Mouse (Mus musculus) gastrocnemius, postnatal 10 days (tissue): ENCODE measurements around the gene Prkca. TPM values are rescaled to one million over a fixed set of nuclear protein-coding genes. Genes with fewer than 3 reads are reported as not detected.

Experiments
- DNase-seq: peaks from one replicate; pipeline ENCODE4 v3.0.0; 2021; ENCODE audit warnings: mixed read lengths
- total RNA-seq, 2 experiments: library from RNA; stranded (reverse); gene quantifications; 2 replicates each; pipeline ENCODE4 v1.2.3; 2021

The Prkca gene
- total RNA-seq, 2 experiments from 2014 or later = 47.6 to 51.0 TPM

DNA sequence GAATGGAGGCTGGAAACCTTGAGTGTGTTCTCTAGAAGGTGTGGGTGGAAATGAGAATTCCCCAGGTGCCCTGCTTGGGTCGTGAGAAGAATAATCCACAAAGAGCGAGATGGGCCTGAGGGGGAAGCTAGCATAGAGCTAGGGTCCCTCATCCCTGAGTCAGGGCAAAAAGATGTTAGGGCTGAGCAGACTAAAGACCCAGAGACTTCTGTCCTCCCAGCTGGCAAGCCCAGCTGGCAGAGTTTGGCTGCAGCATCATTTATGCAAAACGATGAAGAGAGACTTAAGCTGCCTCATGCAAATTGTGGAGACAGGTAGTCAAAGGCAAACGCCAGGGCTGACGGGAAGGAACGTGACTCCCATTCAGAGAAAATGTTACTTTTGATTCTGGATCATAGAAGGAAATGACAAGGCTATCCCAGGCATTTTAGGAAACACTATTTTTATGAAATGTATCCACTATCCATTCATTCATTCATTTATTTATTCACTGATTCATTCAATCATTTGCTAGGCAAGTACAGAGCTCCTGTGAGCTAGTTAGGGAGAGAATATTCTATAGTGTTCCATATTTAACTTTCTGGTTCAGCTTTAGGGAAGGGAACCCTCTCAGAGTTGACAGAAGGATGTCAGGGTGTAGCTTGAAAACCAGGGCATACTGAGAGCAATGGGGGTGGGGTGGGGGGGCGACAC is 139.4 kb downstream of the Prkca start:
- no peak for DNase-seq

DNA sequence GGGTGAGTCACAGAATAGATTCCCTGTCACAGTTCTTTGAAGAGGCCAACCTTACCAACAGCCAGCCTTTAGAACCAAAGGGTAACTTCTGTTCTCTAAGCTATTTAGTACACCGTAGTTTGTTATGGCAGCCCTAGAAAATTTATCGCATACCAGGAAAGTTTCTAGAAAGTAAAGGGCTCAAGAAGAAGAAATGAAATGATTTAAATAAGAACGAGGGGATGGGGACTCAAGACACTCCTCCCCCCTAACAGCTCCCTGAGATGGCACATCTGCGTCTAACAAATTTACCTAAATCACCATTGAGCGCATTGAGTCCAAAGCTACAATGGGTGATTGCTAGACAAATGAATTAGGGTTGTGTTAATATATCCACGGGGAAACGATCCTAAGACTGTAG is 140.9 kb downstream of the Prkca start:
- DNase-seq = no peak

DNA sequence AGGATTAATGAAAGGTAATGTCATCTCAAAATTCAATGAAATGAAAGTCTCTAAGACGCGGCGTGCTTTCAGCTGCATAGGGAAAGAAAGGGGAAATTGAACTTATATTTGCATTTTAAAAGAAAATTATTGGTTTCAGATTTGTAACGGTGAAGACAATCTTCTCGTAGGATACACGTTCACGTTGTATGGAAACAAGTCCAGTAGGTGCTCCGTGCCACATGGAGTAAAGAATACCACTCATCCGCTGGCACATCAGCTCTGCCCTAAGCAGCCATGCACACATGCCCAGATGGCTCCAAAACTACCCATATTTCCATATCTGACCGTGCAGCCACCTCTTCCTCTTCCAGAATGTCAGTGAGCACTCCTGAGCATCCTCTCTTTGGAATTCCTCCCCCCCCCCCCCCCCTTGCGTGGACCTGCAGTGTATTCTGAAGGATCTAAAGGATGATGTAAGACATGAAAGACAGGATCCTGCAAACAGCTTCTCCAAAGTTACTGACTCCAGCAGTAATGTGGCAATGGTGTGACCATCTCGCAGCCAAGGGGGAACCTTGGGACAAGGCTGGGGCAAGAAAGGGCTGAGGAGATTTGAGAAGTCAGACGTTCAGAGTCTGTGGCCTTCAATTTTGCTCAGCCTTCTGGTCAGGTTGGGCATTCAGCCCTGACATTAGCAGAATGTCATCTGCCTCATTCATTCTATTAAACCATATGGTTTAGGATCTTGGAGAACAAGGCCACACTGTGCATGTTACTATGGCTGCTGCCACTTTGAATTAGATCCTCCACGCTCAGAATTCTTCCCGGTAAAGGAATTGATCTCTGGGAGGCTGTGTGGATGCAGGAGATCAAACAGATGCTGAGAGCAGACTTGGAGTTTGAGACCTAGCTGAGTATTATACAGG is 142.8 kb downstream of the Prkca start:
- no peak for DNase-seq

DNA sequence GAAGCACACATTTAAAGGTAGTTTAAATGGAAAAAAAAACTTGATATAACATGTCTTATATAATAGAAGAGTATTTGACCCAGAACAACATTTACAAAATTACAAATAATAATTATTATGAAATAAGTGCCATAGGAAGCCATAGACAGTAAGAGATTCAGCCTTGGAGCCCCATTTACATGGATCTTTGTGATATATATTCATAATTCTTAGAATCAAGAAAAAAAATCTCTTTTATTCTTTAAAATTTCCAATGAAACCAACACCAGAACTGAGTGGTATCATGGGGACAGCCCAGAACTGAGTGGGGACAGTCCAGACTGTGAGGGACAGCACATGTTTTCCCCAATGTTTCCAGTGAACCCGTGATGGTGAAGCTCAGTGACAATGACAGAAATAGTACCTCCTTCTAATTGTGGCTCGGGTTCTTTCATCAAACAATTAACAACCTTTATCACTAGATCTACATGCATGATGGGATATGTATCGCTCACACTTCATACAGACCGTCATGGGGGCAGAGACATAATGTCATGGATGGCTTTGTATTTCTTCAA is 144.2 kb downstream of the Prkca start:
- no peak for DNase-seq

DNA sequence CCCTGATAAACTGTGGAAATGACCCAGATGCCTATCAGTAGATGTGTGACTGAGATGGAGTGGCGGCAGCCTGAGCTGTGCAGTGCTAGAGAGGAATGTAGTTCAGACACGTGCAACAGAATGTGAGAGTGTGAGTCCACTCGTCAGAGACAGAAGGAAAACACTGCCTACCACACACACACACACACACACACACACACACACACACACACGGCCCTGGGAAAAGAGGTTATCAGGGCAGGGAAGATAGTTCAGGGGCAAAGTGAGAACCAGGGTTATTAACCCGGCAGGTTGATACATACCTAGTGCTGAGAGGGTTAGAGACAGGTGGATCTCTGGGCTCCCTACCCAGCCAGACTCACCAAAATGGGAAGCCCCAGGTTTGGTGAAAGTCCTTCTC is 145.1 kb downstream of the Prkca start:
- DNase-seq = no peak

DNA sequence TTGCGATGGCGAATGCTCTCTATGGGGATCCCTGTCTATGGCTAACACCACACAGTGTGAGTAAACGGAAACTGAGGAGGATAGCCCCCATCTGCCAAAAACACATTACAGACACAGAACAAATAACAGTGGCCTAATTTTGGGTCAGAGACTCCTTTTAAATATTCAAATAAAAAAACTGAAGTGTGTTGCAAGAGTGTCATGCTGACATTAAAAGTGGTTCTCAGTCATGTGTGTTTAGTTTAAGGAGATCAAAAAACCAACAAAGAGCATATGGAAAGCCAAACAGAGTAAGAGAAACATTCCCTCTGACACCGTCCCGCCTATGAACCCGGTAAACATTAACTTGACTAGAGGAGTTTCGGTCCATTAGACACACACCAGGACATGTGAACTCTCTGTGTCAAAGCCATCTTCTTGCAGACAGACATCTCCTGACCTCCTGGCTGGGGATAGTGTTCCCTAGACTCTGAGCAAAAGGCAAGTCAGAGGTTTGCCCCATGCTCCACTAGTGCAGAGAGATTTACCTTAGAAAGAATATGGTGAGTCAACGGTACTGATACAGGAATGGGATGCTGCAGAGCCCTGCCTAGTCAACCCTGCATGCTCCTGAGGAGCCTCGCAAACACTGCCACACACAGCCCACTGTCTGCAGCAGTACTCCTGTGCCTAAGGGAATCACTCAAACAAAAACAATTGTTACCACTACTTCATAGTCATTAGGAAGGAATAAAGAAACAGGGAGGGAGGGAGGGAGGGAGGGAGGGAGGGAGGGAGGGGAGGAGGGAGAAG is 146.1 kb downstream of the Prkca start:
- DNase-seq = no peak

DNA sequence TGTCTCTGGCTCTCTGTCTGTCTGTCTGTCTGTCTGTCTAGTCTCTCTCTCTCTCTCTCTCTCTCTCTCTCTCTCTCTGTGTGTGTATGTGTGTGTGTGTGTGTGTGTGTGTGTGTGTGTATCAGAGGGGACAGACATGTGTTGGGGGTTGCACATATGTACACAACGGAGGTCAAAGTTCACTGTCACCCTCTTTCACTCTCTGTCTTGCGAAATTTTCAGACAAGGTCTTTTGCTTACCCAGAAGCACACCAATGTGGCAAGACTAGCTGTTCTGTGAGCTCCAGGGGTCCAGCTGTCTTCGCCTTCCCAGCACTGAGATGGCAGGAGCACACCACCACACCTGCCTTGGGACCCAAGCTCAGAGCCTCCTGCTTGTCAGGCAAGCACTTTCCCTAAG is 146.9 kb downstream of the Prkca start:
- DNase-seq = no peak

DNA sequence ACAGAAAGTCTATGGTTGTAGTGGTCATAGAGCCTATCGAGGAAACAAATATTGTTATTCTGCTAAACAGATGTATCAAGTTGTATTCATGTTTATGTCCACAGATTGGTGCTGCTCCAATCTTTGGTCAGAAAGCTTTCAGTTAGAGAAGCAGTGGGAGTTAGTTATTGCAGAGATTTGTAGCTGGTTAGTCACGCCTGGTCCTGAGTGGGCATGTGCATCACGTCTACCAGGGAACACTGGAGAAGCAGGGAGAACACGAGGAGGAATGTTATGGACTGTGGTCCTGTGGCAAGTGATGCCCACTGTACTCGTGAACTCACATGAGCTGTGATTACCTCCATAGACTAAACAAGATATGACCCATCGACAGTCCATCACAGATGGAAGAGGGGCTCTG is 153.4 kb downstream of the Prkca start:
- DNase-seq = no peak

DNA sequence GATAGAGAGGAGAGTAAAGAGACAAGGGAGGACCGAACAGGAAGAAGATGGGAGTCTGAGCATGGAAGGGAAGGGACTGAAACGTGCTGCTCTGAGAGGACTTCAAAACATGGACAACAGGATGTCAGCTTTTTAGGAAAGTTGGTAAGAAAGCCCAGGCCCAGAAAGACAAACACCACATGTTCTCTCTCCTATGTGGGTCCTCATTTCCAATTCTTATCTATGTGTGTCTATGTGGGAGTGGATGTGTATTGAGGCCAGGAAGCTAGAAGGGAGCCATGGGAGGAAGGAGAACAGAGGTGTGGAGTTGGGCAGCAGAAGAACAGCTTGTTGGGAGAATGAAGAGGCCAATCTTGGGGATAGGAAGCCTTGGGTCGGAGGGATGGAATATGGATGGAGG is 154.4 kb downstream of the Prkca start:
- no peak for DNase-seq

DNA sequence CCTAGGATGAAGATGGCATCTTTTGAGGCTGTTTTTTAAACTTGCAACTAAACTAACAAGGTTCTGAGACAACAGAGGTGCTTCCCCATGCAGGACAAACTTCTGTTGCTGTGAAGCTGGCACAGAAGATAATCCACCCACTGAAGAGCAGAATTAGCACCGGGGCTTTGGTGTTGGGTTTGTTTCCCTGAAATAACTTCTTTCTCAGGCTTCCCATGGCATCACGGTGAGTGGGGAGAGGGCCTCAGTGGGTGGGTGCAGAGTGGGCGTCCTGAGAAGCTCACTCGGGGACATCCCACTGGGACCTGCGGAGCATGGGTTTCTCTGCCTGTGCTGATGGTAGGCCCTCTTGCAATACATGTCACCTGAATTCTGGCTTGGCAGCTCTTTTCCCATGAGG is 161.3 kb downstream of the Prkca start:
- DNase-seq = no peak

DNA sequence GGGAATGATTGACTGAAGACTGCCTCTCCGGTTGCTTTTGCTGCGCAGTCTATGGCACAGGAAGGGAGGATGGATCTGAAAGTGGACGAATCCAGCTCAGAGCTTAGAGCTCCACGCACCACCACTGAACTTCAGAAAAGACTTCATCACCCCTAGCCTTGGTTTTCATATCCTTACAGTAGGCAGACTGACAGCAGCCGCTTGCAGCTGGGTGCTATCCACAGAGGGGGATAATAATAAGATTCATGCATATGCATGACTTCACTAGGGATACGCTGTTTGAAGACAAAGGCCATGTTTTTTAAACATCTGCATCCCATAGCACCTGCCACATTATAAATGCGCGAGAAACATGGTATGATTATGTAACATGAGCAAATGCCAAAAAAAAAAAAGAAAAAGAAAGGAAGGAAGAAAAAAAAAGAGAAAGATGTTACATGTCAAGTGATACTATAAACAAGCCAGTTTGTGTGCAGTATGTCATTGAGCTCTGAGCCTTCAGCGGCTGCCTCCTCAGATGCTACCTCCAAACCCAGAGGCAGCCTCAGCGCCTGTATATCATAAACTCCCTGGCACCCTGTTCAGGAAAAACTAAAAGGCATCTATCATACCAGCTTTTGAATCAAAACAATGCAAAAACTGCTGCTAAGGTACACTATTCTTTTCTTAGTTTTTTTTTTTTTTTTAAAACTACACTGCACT is 162.6 kb downstream of the Prkca start:
- DNase-seq = no peak

DNA sequence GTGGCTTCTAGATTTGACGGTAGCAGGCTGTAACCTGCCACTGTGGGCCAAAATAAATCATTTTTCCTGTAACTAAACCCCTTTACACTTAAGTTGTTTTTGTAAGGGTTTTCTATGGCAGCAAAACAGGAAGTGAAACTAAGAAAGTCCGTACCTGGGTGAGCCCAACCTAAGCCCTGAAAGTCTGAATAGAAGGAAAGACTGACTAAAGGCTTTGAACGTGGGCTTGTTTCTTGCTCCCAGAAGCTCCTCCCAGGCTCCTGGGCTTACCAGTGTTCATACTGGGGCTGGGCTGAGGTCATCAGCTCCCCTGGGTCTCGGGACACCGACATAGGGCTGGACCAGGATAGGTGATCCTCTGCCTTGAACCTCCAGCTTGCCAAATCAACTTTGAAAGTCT is 164.9 kb downstream of the Prkca start:
- no peak for DNase-seq

DNA sequence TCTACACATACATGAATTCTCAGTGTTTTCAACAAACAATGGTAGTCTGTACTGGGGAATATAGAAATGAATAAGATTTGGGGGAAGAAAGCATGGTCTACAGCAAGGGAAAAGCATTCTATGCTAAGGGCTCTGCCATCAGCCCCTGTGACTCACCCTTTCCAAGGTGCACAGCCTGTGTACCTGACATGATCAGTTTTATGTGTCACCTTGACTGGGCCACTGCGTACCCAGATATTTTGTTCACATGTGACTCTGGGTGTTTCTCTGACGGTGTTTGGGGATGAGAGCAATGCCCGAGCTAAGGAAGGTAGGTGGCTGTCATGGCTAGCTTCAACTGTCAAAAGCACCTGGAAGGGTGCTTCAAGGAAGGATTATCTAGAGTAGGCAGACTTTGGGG is 165.5 kb downstream of the Prkca start:
- no peak for DNase-seq

DNA sequence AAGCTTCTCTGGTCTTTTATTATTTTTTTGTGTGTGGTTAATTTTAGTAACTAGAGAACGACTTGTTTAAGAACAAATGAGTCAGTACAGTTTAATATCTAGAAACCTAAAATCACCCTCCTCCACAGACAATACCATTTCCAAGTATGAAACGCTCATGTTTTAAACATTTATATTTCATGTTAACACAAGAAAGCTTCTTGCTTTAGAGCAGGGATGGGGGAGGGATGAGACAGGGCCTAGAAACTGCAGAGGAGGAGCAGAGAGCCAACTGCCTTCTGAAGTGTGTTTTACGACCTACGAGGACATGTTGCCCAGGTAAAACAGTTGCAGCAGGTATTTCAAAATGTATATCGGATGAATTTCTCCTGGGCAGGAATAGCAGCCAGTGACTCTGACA is 167.0 kb downstream of the Prkca start:
- DNase-seq = no peak

DNA sequence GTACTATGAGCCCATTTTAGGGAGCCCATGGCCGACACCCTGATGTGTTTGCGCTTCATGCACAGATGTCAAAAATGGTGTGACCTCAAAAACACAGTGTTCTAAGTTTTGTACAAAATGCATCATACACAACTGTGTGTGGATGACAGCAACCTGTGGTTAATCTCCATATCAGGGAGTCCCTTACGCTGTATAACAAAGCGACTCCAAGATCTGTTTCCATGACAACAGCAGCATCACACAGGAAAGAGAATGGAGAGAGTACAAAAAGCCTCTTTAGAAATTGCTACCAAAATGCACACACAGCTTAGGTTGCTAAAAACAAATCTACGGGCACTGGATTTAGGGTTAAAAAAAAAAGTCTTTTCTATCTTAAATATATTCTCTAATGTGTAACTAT is 171.8 kb downstream of the Prkca start:
- no peak for DNase-seq

DNA sequence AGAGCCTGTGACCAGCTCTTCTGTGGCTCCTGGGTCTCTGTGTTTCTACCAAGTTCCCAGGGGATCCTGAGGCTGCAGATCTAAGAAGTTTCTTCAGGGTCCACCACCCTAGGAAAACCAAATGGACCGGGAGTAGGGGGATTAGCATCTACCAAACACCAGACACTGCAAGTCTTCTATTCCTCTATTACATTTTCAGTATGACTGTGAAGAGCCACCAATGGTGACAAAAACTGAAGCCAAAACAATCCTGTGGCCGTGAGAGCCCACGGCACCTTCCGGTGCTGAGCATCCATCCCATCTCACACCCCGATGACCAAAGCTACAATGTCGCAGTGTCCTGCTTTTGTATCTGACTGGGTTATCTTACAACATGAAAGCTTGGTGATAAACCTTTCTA is 172.5 kb downstream of the Prkca start:
- DNase-seq = no peak

DNA sequence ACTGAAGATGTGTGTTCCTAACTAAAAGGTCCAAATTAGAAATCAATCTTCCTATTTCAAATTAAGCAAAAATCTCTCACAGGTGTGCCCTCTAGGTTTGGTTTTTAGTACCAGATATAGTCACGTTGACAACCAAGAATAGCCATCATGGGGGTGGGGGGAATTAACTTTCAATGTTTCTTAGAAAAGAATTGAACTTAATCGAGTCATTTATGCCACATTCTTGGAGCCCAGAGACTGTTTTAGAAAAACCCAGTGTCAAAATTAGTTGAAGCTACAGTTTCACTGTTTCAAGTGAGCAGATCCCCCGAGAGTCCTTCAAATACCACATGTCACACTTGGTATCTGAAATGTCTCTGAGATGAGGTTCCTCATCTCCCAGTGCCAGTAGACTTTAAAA is 173.6 kb downstream of the Prkca start:
- no peak for DNase-seq

DNA sequence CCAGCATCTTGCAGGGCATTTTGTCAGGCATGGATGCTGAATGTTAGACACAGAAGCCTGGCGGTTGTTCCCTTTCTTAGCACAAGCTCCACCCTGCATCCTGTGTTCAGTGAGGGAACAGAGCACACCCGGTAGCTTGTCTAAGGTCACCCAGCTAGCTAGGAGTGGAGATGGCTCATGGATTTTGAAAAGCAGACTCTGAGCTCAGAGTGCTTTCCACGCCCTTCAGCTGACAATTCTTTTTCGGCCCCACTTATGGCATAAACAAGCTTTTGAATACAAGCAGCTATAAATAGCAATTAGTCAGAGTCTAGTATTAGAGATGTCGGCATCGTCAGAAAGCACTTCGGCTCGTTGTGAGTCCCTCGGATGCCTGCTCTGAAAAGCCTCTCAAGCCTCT is 178.0 kb downstream of the Prkca start:
- no peak for DNase-seq

DNA sequence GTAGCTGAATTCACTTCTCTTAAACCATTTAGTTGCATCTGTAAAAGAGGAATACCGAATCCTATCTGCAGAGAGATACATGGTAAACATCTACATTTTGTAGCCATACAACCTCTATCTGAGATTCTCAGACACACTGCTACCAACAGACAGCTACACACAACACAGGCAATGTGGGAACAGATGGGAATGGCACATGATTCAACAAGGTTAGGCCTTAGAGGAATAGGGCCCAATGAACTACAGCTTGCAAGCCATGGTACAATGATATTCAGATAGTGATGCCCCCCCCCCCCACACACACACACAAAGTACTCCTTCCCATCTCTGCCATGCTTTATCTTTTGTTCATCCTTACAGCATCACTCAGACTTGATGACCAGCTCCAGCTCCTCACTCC is 181.1 kb downstream of the Prkca start:
- no peak for DNase-seq

DNA sequence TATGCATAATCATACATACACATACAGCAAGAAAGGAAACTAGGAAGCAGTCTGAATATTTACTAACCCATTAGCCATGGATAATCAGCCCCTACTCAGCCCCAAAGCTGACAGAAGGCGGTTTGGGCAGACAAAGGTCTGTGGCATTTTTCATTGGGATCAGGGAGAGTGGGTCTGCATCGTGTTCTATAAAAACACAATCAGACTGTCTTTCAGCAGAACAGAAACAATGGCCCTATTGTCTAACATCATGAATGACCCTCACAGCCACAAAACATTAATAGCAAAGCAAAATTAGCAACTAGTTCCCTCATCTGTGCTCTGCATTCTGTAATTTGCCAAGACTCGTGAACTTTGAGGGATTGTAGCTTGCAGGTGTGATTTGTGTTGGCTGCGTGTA is 181.6 kb downstream of the Prkca start:
- DNase-seq = no peak

DNA sequence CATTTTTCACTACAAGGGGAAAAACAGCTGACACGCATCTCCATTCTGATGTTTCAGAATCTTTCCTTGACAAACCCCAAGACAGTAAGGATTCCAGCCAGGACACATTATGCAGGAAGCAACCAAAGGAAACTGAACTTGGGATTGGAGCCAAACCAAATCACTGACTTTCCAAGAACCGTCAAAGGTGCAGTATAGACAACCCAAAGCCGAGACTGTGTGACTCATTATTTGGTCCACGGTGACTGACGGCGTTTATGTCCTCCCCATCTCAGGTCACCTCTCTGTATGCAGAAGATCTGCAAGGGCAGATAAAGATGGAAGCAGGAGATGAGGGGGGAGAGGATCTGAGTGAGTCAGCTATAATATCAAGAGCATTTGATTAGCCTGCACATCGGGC is 183.7 kb downstream of the Prkca start:
- DNase-seq = no peak

DNA sequence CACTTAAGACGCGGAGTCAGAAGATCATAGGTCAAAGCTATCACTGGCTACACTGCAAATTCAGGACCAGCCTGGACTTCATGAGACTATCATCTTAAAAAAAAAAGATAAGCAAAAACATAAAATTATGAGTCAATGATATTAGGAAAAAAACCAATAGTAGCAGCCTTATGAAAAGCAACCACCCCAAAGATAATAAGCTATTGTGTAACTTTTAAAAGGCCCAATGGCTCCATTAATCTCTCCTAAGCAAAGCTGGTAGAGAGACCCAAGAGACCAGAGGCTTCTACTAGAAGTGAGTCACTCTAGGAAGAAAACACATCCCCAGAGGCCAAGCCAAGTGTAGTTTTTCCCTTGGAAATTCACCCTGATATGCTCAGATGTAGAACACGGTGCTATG is 185.7 kb downstream of the Prkca start:
- no peak for DNase-seq
